Mouse (Mus musculus) MEL (cell line): ENCODE measurements around the gene Iqgap3.

Experiments
- CHD1 ChIP-seq: IDR thresholded peaks from 2 replicates; pipeline ENCODE4 v1.6.1; 2012; ENCODE audit warnings: low read depth, mild to moderate bottlenecking, inconsistent platforms, low read length, improper control_type of control experiment
- CHD2 ChIP-seq: IDR thresholded peaks from 2 replicates; pipeline ENCODE4 v1.6.1; 2011; ENCODE audit warnings: low read length, improper control_type of control experiment
- ELF1 ChIP-seq: IDR thresholded peaks from 2 replicates; pipeline ENCODE4 v1.6.1; 2014; ENCODE audit warnings: low read depth, mild to moderate bottlenecking, inconsistent platforms, low read length, improper control_type of control experiment, moderate library complexity

DNA sequence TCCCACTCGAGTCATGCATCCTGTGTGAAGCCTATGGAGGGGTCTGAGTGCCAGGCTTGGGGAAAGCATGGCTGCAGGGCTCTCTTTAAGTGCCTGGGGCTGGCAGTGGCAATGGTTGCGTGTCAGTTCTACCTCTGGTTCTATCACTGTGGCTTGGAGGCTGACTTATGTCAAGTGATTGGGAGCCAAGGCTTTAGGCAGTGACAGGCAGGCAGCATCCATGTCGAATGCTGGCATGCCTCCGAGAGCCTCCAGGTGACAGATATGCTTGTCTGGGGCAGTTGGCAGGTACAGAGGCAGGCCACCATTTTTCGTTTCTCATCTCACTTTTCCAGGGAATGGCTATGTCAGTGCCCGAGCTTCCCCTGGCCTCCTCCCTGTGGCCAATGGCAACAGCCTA, 79.1 kb downstream of the Iqgap3 start:
- no peak for TF ChIP-seq CHD1
- TF ChIP-seq CHD2 = no peak
- no peak for TF ChIP-seq ELF1
